29 mouse cellular contexts compared by ENCODE assay signal in genomic region chr13:5757176-5757575, GRCm38 (mm10).
DNase-seq lines count a peak whose midpoint lies in the region; ATAC-seq and TF ChIP-seq lines count a peak whose summit lies in the region.
"Had no signal": no experiment of that assay in that cellular context is flagged by ENCODE, and none has a peak within 500 bp of the region (broad histone marks: within the 10 kb centered on the region; RNA-seq: fewer than 3 reads in every experiment).

No protein-coding gene starts in this region.

- peak; percentile 6 for DNase-seq in thymus, postnatal 25 days
- DNase-seq in thymus, postnatal 4 days, result no peak
- DNase-seq in stomach, postnatal 0 days (ENCODE audit: low spot score), result no peak
- no peak for DNase-seq in embryo, embryonic 11 days
- DNase-seq in yolk sac, embryonic 10.5 days (ENCODE audit: low spot score), result no peak
- DNase-seq: adrenal gland, postnatal 25 days; cerebellum, adult 11-12 months; cerebellum, adult 9-11 months; gastrocnemius, postnatal 14 days; heart, adult 18-20 months; heart, postnatal 4 days; kidney, adult 18-20 months; kidney, postnatal 36 days; layer of hippocampus, postnatal 36 days; left cerebral cortex, postnatal 4 days; liver, embryonic 13.5 days; lung, adult 18-20 months; lung, postnatal 4 days; midbrain, embryonic 14.5 days; right cerebral cortex, postnatal 4 days had no signal

- H3K4me2 ChIP-seq in forebrain, embryonic 16.5 days (ENCODE audit: low read length), result no peak overlapping the region
- H3K4me2 ChIP-seq in stomach, postnatal 0 days (replicated peaks; ENCODE audit: low read depth), result no peak overlapping the region
- H3K4me2 ChIP-seq: forebrain, embryonic 13.5 days; heart, embryonic 12.5 days; hindbrain, embryonic 13.5 days; liver, embryonic 13.5 days; neural tube, embryonic 12.5 days had no signal

- no peak overlapping the region for H3K27ac ChIP-seq in forebrain, embryonic 16.5 days (ENCODE audit: low read length)
- no peak overlapping the region for H3K27ac ChIP-seq in stomach, postnatal 0 days (replicated peaks)
- H3K27ac ChIP-seq: forebrain, embryonic 13.5 days; hindbrain, embryonic 13.5 days; liver, embryonic 13.5 days; neural tube, embryonic 12.5 days had no signal

- no peak for TF ChIP-seq EP300 in stomach, postnatal 0 days (optimal IDR thresholded peaks at IDR 0.05)

- H3K27me3 ChIP-seq in forebrain, embryonic 16.5 days (replicated peaks; ENCODE audit: control insufficient read depth, insufficient read depth, low read length), result no peaks in the 10 kb centered on the region
- H3K27me3 ChIP-seq in stomach, postnatal 0 days (ENCODE audit: control insufficient read depth, insufficient read depth, low read length), result no peaks in the 10 kb centered on the region
- H3K27me3 ChIP-seq: forebrain, embryonic 13.5 days; heart, embryonic 12.5 days; hindbrain, embryonic 13.5 days; liver, embryonic 13.5 days; neural tube, embryonic 12.5 days; Patski had no signal

- peak; percentile 83 for ATAC-seq in activated CD4-positive, CD25-positive, alpha-beta regulatory T cell, adult 4 months
- ATAC-seq in inflammation-experienced regulatory T-cells, adult 6 months, result peak; percentile 86
- ATAC-seq in forebrain, embryonic 16.5 days, result no peak
- ATAC-seq in stomach, postnatal 0 days (ENCODE audit: low FRiP score, low TSS enrichment), result no peak
- ATAC-seq: forebrain, embryonic 13.5 days; lung, postnatal 0 days; Patski had no signal

- H3K4me1 ChIP-seq in forebrain, embryonic 16.5 days (replicated peaks; ENCODE audit: control insufficient read depth, insufficient read depth, low read length), result no peaks in the 10 kb centered on the region
- H3K4me1 ChIP-seq in stomach, postnatal 0 days (replicated peaks; ENCODE audit: control insufficient read depth, insufficient read depth), result no peaks in the 10 kb centered on the region
- H3K4me1 ChIP-seq: forebrain, embryonic 13.5 days; heart, embryonic 12.5 days; hindbrain, embryonic 13.5 days; liver, embryonic 13.5 days; neural tube, embryonic 12.5 days had no signal

- TF ChIP-seq CTCF in stomach, postnatal 0 days (IDR thresholded peaks at IDR 0.05; ENCODE audit: low read depth), result no peak

- no peaks in the 10 kb centered on the region for H3K9me3 ChIP-seq in forebrain, embryonic 16.5 days (ENCODE audit: control insufficient read depth, low read length)
- no peaks in the 10 kb centered on the region for H3K9me3 ChIP-seq in stomach, postnatal 0 days (ENCODE audit: control insufficient read depth, low read length)
- H3K9me3 ChIP-seq: forebrain, embryonic 13.5 days; heart, embryonic 12.5 days; hindbrain, embryonic 13.5 days; liver, embryonic 13.5 days; neural tube, embryonic 12.5 days had no signal

- no peak overlapping the region for H3K9ac ChIP-seq in forebrain, embryonic 16.5 days (replicated peaks; ENCODE audit: low read depth, low read length)
- no peak overlapping the region for H3K9ac ChIP-seq in stomach, postnatal 0 days (ENCODE audit: low read length)
- H3K9ac ChIP-seq: forebrain, embryonic 13.5 days; heart, embryonic 12.5 days; hindbrain, embryonic 13.5 days; liver, embryonic 13.5 days; neural tube, embryonic 12.5 days had no signal

- no peaks in the 10 kb centered on the region for H3K36me3 ChIP-seq in forebrain, embryonic 16.5 days (ENCODE audit: control insufficient read depth, insufficient read depth)
- no peaks in the 10 kb centered on the region for H3K36me3 ChIP-seq in stomach, postnatal 0 days (ENCODE audit: control insufficient read depth, insufficient read depth, low read length)
- H3K36me3 ChIP-seq: heart, embryonic 12.5 days; hindbrain, embryonic 13.5 days; liver, embryonic 13.5 days; neural tube, embryonic 12.5 days had no signal

- WGBS in forebrain, embryonic 16.5 days, result 95% methylated on average over 3 of the region's 3 CpGs
- 93% methylated on average over 3 of the region's 3 CpGs for WGBS in stomach, postnatal 0 days

- no peak overlapping the region for H3K4me3 ChIP-seq in forebrain, embryonic 16.5 days (replicated peaks; ENCODE audit: low read length)
- H3K4me3 ChIP-seq in stomach, postnatal 0 days (ENCODE audit: low read depth, low read length), result no peak overlapping the region
- H3K4me3 ChIP-seq: forebrain, embryonic 13.5 days; heart, embryonic 12.5 days; hindbrain, embryonic 13.5 days; liver, embryonic 13.5 days; neural tube, embryonic 12.5 days had no signal

Comparison
In these comparisons a context has a peak if more than half of its experiments do, and no peak if none do; other contexts are left out.
1. ATAC-seq: peak in activated CD4-positive, CD25-positive, alpha-beta regulatory T cell, adult 4 months (single experiment) and inflammation-experienced regulatory T-cells, adult 6 months (single experiment); none in forebrain, embryonic 16.5 days (single experiment) and stomach, postnatal 0 days (single experiment).